22 mouse cellular contexts compared by ENCODE assay signal in the genomic region with DNA sequence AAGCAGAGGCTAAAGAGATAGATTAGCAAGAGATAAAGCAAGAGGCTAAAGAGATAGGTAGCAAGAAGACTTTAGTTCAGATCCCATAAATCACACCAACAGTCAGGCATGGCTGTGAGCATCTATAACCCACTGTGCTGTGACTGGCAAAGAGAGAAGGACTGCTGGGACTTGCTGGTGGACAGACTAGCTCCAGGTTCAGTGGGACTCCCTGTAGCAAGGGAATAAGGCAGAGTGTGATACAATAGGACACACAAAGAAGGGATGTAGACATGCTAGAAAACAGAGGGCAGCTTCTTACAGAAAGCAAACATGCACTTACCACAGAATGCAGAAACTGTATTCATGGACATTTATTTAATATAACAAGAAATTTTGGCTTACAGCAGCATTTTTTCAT. TPM values are rescaled to one million over a fixed set of nuclear protein-coding genes. Genes with fewer than 3 reads are reported as not detected.
DNase-seq lines count a peak whose midpoint lies in the region; ATAC-seq and TF ChIP-seq lines count a peak whose summit lies in the region.
"Had no signal": no experiment of that assay in that cellular context is flagged by ENCODE, and none has a peak within 500 bp of the region (broad histone marks: within the 10 kb centered on the region; RNA-seq: fewer than 3 reads in every experiment).

No protein-coding gene starts in this region.

- no peak overlapping the region for H3K4me2 ChIP-seq in forebrain, embryonic 13.5 days
- no peak overlapping the region for H3K4me2 ChIP-seq in forebrain, embryonic 16.5 days (ENCODE audit: low read length)
- H3K4me2 ChIP-seq in midbrain, embryonic 11.5 days = no peak overlapping the region
- no peak overlapping the region for H3K4me2 ChIP-seq in midbrain, embryonic 16.5 days (ENCODE audit: low read length)
- H3K4me2 ChIP-seq: embryonic facial prominence, embryonic 13.5 days; embryonic facial prominence, embryonic 15.5 days; forebrain, embryonic 12.5 days; forebrain, embryonic 15.5 days had no signal

- no peak for TF ChIP-seq POLR2A in heart, adult 2 months (IDR thresholded peaks at IDR 0.05; ENCODE audit: insufficient read depth, low read depth, low read length)

- DNase-seq in heart, adult 11 months = peak; percentile 30
- DNase-seq in heart, adult 2 months = no peak
- DNase-seq in midbrain, embryonic 11.5 days (ENCODE audit: low spot score, missing footprints) = peak; percentile 60
- no peak for DNase-seq in lung, adult 18-20 months
- DNase-seq: adrenal gland, adult 2 months; adrenal gland, postnatal 10 days; adrenal gland, postnatal 25 days; cerebellum, adult 11-12 months; cerebellum, adult 9-10 months; cerebellum, postnatal 10 days; cerebellum, postnatal 25 days; embryo, embryonic 11 days had no signal

- 0 out of 2 replicates have a peak, but pooled peaks cover 3% of the 10 kb centered on the region for H3K4me1 ChIP-seq in forebrain, embryonic 13.5 days
- H3K4me1 ChIP-seq in forebrain, embryonic 16.5 days (replicated peaks; ENCODE audit: control insufficient read depth, insufficient read depth, low read length) = 0 out of 2 replicates have a peak, but pooled peaks cover 2% of the 10 kb centered on the region
- peaks cover 7% of the 10 kb centered on the region for H3K4me1 ChIP-seq in heart, adult 2 months (ENCODE audit: control insufficient read depth, insufficient read depth, low read length)
- H3K4me1 ChIP-seq in midbrain, embryonic 11.5 days (ENCODE audit: control insufficient read depth, insufficient read depth, low read length) = no peaks in the 10 kb centered on the region
- no peaks in the 10 kb centered on the region for H3K4me1 ChIP-seq in midbrain, embryonic 16.5 days (ENCODE audit: control insufficient read depth, insufficient read depth, low read length)
- H3K4me1 ChIP-seq: embryonic facial prominence, embryonic 13.5 days; embryonic facial prominence, embryonic 15.5 days; forebrain, embryonic 10.5 days; forebrain, embryonic 12.5 days had no signal

- TF ChIP-seq EP300 in heart, adult 2 months (IDR thresholded peaks at IDR 0.05; ENCODE audit: insufficient read depth, low read depth, low read length) = no peak

- intact Hi-C loops in heart, adult 2 months (cut with DNase I) = no loop called here

- no peak overlapping the region for H3K9ac ChIP-seq in forebrain, embryonic 13.5 days
- no peak overlapping the region for H3K9ac ChIP-seq in forebrain, embryonic 16.5 days (replicated peaks; ENCODE audit: low read depth, low read length)
- H3K9ac ChIP-seq in heart, adult 2 months (ENCODE audit: low read depth, low read length) = no peak overlapping the region
- no peak overlapping the region for H3K9ac ChIP-seq in midbrain, embryonic 11.5 days (ENCODE audit: low read length)
- no peak overlapping the region for H3K9ac ChIP-seq in midbrain, embryonic 16.5 days (ENCODE audit: low read depth, low read length)
- H3K9ac ChIP-seq: embryonic facial prominence, embryonic 13.5 days; embryonic facial prominence, embryonic 15.5 days; forebrain, embryonic 12.5 days; forebrain, embryonic 15.5 days had no signal

- no peaks in the 10 kb centered on the region for H3K36me3 ChIP-seq in forebrain, embryonic 13.5 days (ENCODE audit: poor library complexity, severe bottlenecking)
- no peaks in the 10 kb centered on the region for H3K36me3 ChIP-seq in forebrain, embryonic 16.5 days (ENCODE audit: control insufficient read depth, insufficient read depth)
- no peaks in the 10 kb centered on the region for H3K36me3 ChIP-seq in heart, adult 2 months (ENCODE audit: control insufficient read depth, insufficient read depth, low read length)
- H3K36me3 ChIP-seq in midbrain, embryonic 11.5 days (ENCODE audit: control insufficient read depth, insufficient read depth, low read length) = no peaks in the 10 kb centered on the region
- H3K36me3 ChIP-seq in midbrain, embryonic 16.5 days (ENCODE audit: control insufficient read depth, insufficient read depth, low read length) = no peaks in the 10 kb centered on the region
- H3K36me3 ChIP-seq: embryonic facial prominence, embryonic 13.5 days; embryonic facial prominence, embryonic 15.5 days; forebrain, embryonic 10.5 days; forebrain, embryonic 12.5 days; forebrain, embryonic 15.5 days had no signal

- no peaks in the 10 kb centered on the region for H3K27me3 ChIP-seq in forebrain, embryonic 13.5 days
- H3K27me3 ChIP-seq in forebrain, embryonic 16.5 days (replicated peaks; ENCODE audit: control insufficient read depth, insufficient read depth, low read length) = no peaks in the 10 kb centered on the region
- H3K27me3 ChIP-seq in heart, adult 2 months (ENCODE audit: control insufficient read depth, insufficient read depth, low read length) = no peaks in the 10 kb centered on the region
- no peaks in the 10 kb centered on the region for H3K27me3 ChIP-seq in midbrain, embryonic 11.5 days (ENCODE audit: control insufficient read depth, insufficient read depth, low read length)
- no peaks in the 10 kb centered on the region for H3K27me3 ChIP-seq in midbrain, embryonic 16.5 days (ENCODE audit: control insufficient read depth, insufficient read depth, low read depth, low read length)
- H3K27me3 ChIP-seq: embryonic facial prominence, embryonic 13.5 days; embryonic facial prominence, embryonic 15.5 days; forebrain, embryonic 12.5 days; forebrain, embryonic 15.5 days had no signal

- ATAC-seq in forebrain, embryonic 13.5 days = no peak
- no peak for ATAC-seq in forebrain, embryonic 16.5 days
- no peak for ATAC-seq in midbrain, embryonic 11.5 days (ENCODE audit: low FRiP score)
- ATAC-seq in midbrain, embryonic 16.5 days = no peak
- ATAC-seq in megakaryocyte progenitor cell, adult 5-6 weeks (replicated peaks; ENCODE audit: poor library complexity) = 0 out of 2 replicates have a peak, but pooled peaks have one; percentile 6

- H3K9me3 ChIP-seq in forebrain, embryonic 13.5 days (replicated peaks) = no peaks in the 10 kb centered on the region
- no peaks in the 10 kb centered on the region for H3K9me3 ChIP-seq in forebrain, embryonic 16.5 days (ENCODE audit: control insufficient read depth, low read length)
- H3K9me3 ChIP-seq in midbrain, embryonic 11.5 days (ENCODE audit: control insufficient read depth, low read length) = no peaks in the 10 kb centered on the region
- H3K9me3 ChIP-seq in midbrain, embryonic 16.5 days (replicated peaks; ENCODE audit: control insufficient read depth, low read length, poor library complexity, severe bottlenecking) = no peaks in the 10 kb centered on the region
- H3K9me3 ChIP-seq: embryonic facial prominence, embryonic 13.5 days; embryonic facial prominence, embryonic 15.5 days; forebrain, embryonic 10.5 days; forebrain, embryonic 12.5 days; forebrain, embryonic 15.5 days had no signal

- H3K27ac ChIP-seq in forebrain, embryonic 13.5 days = 0 out of 2 replicates have a peak overlapping the region, but pooled peaks have one; percentile 32
- no peak overlapping the region for H3K27ac ChIP-seq in forebrain, embryonic 16.5 days (ENCODE audit: low read length)
- no peak overlapping the region for H3K27ac ChIP-seq in heart, adult 2 months
- no peak overlapping the region for H3K27ac ChIP-seq in midbrain, embryonic 11.5 days (ENCODE audit: low read depth, low read length)
- H3K27ac ChIP-seq in midbrain, embryonic 16.5 days (ENCODE audit: low read length) = no peak overlapping the region
- H3K27ac ChIP-seq: embryonic facial prominence, embryonic 13.5 days; embryonic facial prominence, embryonic 15.5 days; forebrain, embryonic 10.5 days; forebrain, embryonic 12.5 days; forebrain, embryonic 15.5 days had no signal

- no peak for TF ChIP-seq CTCF in heart, adult 2 months (IDR thresholded peaks at IDR 0.05)

- H3K4me3 ChIP-seq in forebrain, embryonic 13.5 days = no peak overlapping the region
- H3K4me3 ChIP-seq in forebrain, embryonic 16.5 days (replicated peaks; ENCODE audit: low read length) = no peak overlapping the region
- H3K4me3 ChIP-seq in heart, adult 2 months = no peak overlapping the region
- H3K4me3 ChIP-seq in midbrain, embryonic 11.5 days (ENCODE audit: low read depth, low read length) = no peak overlapping the region
- no peak overlapping the region for H3K4me3 ChIP-seq in midbrain, embryonic 16.5 days (ENCODE audit: low read depth, low read length)
- H3K4me3 ChIP-seq: embryonic facial prominence, embryonic 13.5 days; embryonic facial prominence, embryonic 15.5 days; erythroblast, embryonic 14.5 days; forebrain, embryonic 10.5 days; forebrain, embryonic 12.5 days; forebrain, embryonic 15.5 days had no signal

- H3K79me2 ChIP-seq in heart, adult 2 months (replicated peaks; ENCODE audit: control insufficient read depth, insufficient read depth, low read length) = peaks cover 6% of the 10 kb centered on the region

RNA-seq across cellular contexts. Expression of a gene that starts 15.1 kb away (rescaled TPM):
- polyA plus RNA-seq in forebrain, embryonic 13.5 days (2015; fragmentation: Nextera tagmentation; extraction: Ambion mirVana) = 71.4 and 74.6 TPM in 2 replicates
- 68.1 and 70.3 TPM in 2 replicates for polyA plus RNA-seq in forebrain, embryonic 16.5 days (2015; fragmentation: Nextera tagmentation; extraction: Ambion mirVana)
- 10 to 100 TPM; 20.7 to 27.8 TPM for total RNA-seq in heart, adult 2 months (2021)
- polyA plus RNA-seq in heart, adult 2 months (2012; rRNA removed) = 5.6 and 14.0 TPM in 2 replicates
- 57.4 and 58.5 TPM in 2 replicates for polyA plus RNA-seq in midbrain, embryonic 11.5 days (2014; fragmentation: Nextera tagmentation; extraction: Ambion mirVana)
- polyA plus RNA-seq in midbrain, embryonic 16.5 days (2015; fragmentation: Nextera tagmentation; extraction: Ambion mirVana) = 55.5 and 56.8 TPM in 2 replicates
- 79.0 and 82.7 TPM in 2 replicates for total RNA-seq in megakaryocyte progenitor cell, adult 5-6 weeks (2015)
- total RNA-seq in megakaryocyte progenitor cell, adult 5-6 weeks (2017) = 51.4 and 57.1 TPM in 2 replicates

Comparison
In these comparisons a context has a peak if more than half of its experiments do, and no peak if none do; other contexts are left out.
1. DNase-seq: peak in heart, adult 11 months (single experiment) and midbrain, embryonic 11.5 days (single experiment); none in heart, adult 2 months (0 of 2) and lung, adult 18-20 months (0 of 2).